ENCODE assay signal across 28 mouse cellular contexts in genomic region chr17:10097691-10098090, GRCm38 (mm10).
DNase-seq lines count a peak whose midpoint lies in the region; ATAC-seq and TF ChIP-seq lines count a peak whose summit lies in the region.
"Had no signal": no experiment of that assay in that cellular context is flagged by ENCODE, and none has a peak within 500 bp of the region (broad histone marks: within the 10 kb centered on the region; RNA-seq: fewer than 3 reads in every experiment).

No protein-coding gene starts in this region.

- no peak overlapping the region for H3K4me3 ChIP-seq in gastrocnemius, adult 2 months
- H3K4me3 ChIP-seq: embryonic facial prominence, embryonic 13.5 days; heart, embryonic 10.5 days; heart, embryonic 15.5 days; limb, embryonic 12.5 days; liver, embryonic 15.5 days; midbrain, embryonic 10.5 days; neural tube, embryonic 15.5 days had no signal

- intact Hi-C loops in gastrocnemius, adult 2 months (cut with DNase I) = no loop called here
- intact Hi-C loops in gastrocnemius, postnatal 36 days (cut with DNase I) = loop anchor here (5.0 to 10.0 kb wide), 2 partner anchors 215 to 333 kb away; no protein-coding TSS in a partner anchor
- intact Hi-C loops in left cerebral cortex, postnatal 25 days (cut with DNase I) = loop anchor here (10.0 kb wide), 1 partner anchor 217 kb away; the partner anchor contains the start of gene Qk

- no peak for TF ChIP-seq CTCF in gastrocnemius, adult 2 months (IDR thresholded peaks at IDR 0.05)
- no peak for TF ChIP-seq CTCF in brain, embryonic 14.5 days (IDR thresholded peaks at IDR 0.05; ENCODE audit: borderline replicate concordance, extremely low read depth, insufficient read depth, insufficient read length)

- no peak for TF ChIP-seq POLR2A in brain, embryonic 14.5 days (IDR thresholded peaks at IDR 0.05; ENCODE audit: borderline replicate concordance, extremely low read depth, insufficient read depth, insufficient read length, poor library complexity, severe bottlenecking)

- peak overlapping the region; percentile 87 for H3K27ac ChIP-seq in gastrocnemius, adult 2 months
- H3K27ac ChIP-seq: embryonic facial prominence, embryonic 13.5 days; heart, embryonic 10.5 days; heart, embryonic 15.5 days; limb, embryonic 12.5 days; liver, embryonic 15.5 days; midbrain, embryonic 10.5 days; neural tube, embryonic 15.5 days had no signal

- no peak for ATAC-seq in megakaryocyte, adult 5-6 weeks (ENCODE audit: poor library complexity, severe bottlenecking)
- ATAC-seq: hindbrain, embryonic 16.5 days had no signal

- DNase-seq in gastrocnemius, adult 2 months = no peak
- no peak for DNase-seq in gastrocnemius, postnatal 36 days
- DNase-seq in left cerebral cortex, postnatal 25 days (ENCODE audit: low spot score in 2 of 2) = peak; percentile 9 to 52
- no peak for DNase-seq in left cerebral cortex, adult 11 months (ENCODE audit: low spot score)
- DNase-seq in brain, embryonic 14.5 days (ENCODE audit: low read depth) = peak; percentile 59
- DNase-seq in telencephalon, adult 2 months (ENCODE audit: low read depth, low spot score) = peak; percentile 55
- DNase-seq: adrenal gland, adult 8-10 months; B cell, adult 2 months; cerebellum, adult 11-12 months; cerebellum, adult 9-11 months; gastrocnemius, postnatal 14 days; heart, adult 11 months; kidney, adult 2 months; kidney, postnatal 36 days; lung, embryonic 14.5 days; lung, postnatal 14 days; right cerebral cortex, postnatal 25 days; thymus, adult 18-20 months; thymus, postnatal 25 days had no signal

Comparison
In these comparisons a context has a peak if more than half of its experiments do, and no peak if none do; other contexts are left out.
1. DNase-seq: peak in left cerebral cortex, postnatal 25 days (2 of 2), brain, embryonic 14.5 days (single experiment) and telencephalon, adult 2 months (single experiment); none in gastrocnemius, adult 2 months (single experiment), gastrocnemius, postnatal 36 days (0 of 2) and left cerebral cortex, adult 11 months (single experiment).